Mouse (Mus musculus): ENCODE results near the gene Leprot. TPM values are rescaled to one million over a fixed set of nuclear protein-coding genes. Genes with fewer than 3 reads are reported as not detected.

Gene Leprot
- total RNA-seq, 2 experiments from 2014 or later, result 21.5 to 24.7 TPM

DNA sequence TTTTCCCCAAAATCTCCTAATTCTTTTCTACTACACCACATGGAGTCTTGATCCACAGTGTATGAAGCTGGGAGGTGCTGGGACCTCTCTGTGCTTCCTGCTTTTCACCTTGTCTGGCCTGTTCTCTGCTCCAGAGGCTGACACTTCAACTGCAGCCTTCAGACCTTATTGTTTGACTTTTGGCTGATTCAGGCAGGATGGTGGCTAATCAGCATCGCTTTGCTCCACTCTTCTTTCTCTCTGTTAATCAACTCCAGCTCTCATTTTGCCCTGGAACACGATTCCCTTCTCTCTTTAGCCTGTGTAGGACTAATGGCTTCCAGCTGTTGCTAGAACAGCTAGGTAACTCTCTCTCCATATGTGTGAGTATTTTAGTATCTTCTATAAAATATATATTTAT lies 59.7 kb downstream of the Leprot start:
- intact Hi-C loops (cut with DNase I; ENCODE audit: low total_unique reads), result no loop called here
- DNase-seq, result no peak

- DNase-seq, result no peak
- intact Hi-C loops (cut with DNase I; ENCODE audit: low total_unique reads), result no loop called here
Observed at GRCm38 (mm10) chr4:101707953-101708352, 60.4 kb downstream of the Leprot start.

Other genes starting within 250 kb of the Leprot start
- 1 to 10 TPM; 3.4 to 4.9 TPM for gene Ak4, start 228.4 kb upstream of the Leprot start, total RNA-seq (2021)
- gene Dnajc6, start 151.1 kb upstream of the Leprot start, total RNA-seq (2021), result under 1 TPM; 0.62 to 0.64 TPM
- gene Lepr, start 69.7 kb downstream of the Leprot start, total RNA-seq (2021), result 1 to 10 TPM; 3.4 to 3.8 TPM
- gene B020004J07Rik, start 196.3 kb downstream of the Leprot start, total RNA-seq (2021), result not detected
- not detected for gene C130073F10Rik, start 246.1 kb downstream of the Leprot start, total RNA-seq (2021)

Data from gastrocnemius, postnatal 14 days (tissue).